Mouse (Mus musculus) embryo, embryonic 11 days (tissue): ENCODE results near the gene Hist1h3h.

Experiments used
- DNase-seq: peaks from one replicate; pipeline ENCODE4 v3.0.0-alpha.2; 2015

The Hist1h3h gene

DNA sequence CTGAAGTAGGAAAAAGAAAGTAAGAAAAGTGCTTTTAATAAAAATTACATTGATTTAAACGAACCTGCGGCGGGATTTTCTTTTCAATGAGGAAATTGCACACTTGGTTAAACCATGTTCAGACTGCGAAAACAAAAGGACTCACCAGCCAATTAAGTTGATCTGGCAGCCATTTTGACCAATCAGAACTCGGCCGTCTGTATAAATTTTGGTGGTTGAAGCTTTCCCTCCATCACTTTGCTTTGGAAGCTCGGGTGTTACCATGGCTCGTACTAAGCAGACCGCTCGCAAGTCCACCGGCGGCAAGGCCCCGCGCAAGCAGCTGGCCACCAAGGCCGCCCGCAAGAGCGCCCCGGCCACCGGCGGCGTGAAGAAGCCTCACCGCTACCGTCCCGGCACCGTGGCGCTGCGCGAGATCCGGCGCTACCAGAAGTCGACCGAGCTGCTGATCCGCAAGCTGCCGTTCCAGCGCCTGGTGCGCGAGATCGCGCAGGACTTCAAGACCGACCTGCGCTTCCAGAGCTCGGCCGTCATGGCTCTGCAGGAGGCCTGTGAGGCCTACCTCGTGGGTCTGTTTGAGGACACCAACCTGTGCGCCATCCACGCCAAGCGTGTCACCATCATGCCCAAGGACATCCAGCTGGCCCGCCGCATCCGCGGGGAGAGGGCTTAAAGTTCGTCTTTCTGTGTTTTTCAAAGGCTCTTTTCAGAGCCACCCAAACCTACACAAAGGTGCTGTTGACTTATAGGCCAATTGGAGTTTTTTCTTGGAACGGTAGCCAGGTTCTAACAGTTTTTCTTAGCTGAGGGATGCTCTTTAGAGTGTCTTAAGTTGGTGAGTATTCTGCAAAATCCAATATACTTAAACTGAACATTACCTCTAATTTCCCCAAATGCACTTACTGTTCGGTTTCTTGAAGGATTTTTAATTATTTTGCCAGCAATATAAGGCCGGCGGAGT is at the start of gene Hist1h3h:
Gene Hist1h3h (plus strand): TSS at position 263 of the 961 bp plus-strand sequence.
- peak; percentile 93 for DNase-seq

DNA sequence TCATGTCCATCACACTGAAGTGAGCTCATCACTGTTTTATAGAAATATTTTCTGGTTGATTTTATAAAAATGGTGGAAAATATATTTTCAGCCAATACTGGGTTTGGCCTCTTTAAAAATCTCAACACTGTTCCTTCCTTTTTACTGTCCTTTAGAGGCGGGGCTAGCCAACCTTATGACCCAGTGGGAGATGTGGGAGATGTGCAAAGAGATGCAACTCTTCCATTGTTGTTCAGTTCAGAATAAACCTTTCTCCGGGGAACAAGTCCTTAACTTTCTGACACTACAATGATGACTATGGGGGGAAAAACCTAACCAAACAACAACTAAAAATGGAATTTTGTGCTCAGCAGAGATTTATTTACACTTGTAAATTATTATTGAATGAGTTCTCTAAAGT is 40.2 kb upstream of the Hist1h3h start, which contains the start of gene Olfr1360:
Gene Olfr1360 (minus strand): TSS at position 101 of the 400 bp plus-strand sequence.
- DNase-seq, result no peak

DNA sequence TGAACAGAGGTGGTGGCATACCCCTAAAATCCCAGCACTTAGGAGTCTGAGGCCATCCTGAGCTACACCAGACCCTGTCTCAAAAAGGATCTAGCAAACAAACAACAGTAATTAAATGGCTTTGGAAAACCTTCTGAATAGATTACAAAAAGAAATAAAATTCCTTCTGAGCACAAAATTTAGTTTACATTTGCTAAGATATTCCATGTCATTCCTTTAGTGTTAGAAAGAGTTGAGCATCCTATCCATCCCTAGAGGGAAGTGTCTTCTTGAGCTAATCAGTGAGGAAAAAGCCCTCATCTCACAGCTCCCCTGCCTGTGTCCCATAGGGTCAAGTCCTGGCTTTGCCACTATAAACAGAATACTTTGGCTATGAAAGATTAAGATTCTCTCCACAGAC is 19.6 kb upstream of the Hist1h3h start, which contains the start of gene Olfr1359:
Gene Olfr1359 (plus strand): TSS at position 301 of the 400 bp plus-strand sequence.
- DNase-seq, result no peak

DNA sequence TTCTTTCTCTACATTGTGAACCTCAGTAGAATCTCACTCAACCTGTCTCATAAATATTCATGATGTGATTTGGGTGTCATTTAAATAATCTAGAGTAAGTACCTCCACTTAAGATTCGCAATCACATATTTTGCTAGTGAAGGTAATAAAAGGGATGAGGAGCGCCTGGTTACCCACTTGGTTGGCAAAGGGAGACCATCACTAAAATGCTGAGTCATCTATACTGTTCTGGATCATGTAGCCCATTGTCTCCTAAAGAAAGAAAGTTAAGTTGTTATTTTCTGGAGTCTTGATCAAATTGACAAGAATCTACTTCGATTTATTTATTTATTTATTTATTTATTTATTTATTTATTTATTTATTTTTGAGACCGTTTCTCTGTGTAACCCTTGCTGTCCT is 10.8 kb upstream of the Hist1h3h start:
- no peak for DNase-seq

DNA sequence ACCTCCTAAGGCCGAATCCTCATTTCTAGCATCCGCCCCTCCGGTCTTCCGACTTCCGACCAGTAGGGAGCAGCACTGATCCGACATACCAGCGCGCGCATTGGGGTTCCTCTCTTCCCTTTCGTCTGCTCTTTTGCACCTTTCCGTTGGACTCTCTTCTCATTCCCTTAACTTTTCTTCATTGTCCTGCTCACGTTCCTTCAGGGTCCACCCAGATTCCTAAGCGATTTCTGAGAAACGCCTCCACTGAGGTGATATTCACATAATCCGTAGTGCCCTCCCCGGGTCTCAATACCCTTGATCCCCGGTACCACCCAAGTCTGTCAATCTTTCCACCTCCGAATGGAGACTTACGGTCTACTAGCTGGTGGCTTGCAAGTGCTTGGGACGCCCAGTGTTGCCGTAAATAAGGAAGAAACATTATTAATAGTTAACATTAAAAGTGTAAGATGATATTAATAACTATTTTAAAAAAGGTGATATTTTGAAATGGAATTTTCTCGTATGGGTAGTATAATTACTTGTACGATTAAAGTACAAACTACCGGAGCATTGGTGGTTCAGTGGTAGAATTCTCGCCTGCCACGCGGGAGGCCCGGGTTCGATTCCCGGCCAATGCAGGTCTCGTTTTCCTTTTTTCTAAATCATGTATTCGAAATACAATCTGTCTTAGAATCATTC is 7.3 kb upstream of the Hist1h3h start:
- peak; percentile 91 for DNase-seq

DNA sequence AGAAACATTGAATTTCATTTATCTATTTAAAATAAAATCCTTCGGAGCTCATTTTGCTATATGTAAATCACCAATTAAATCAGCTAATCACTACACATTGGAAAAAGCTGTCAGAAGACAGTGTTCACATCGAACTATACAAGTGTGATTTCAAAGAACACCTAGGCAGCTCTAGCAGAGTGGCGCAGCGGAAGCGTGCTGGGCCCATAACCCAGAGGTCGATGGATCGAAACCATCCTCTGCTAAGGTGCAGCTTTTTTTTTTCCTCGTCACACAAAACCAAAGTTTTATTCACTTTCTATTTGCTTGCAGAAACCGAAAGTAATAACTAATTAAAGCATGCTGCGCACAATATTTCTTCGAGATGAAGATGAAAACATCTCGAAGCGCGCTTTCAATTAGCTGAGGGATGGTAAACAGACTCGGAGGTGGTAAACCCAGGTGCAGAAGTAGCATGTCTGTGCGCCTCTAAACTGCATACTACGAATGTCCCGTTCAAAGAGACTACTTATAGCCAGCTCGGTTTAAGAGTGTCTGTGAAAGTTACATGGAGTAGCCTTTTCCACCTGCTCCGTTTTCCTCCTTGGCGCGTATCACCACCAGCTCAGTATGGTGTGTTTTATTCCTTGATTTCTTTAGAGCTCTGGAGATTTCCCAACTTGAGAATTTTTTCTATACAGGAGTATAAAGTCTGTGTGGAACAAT is 6.5 kb upstream of the Hist1h3h start:
- DNase-seq, result peak; percentile 81

DNA sequence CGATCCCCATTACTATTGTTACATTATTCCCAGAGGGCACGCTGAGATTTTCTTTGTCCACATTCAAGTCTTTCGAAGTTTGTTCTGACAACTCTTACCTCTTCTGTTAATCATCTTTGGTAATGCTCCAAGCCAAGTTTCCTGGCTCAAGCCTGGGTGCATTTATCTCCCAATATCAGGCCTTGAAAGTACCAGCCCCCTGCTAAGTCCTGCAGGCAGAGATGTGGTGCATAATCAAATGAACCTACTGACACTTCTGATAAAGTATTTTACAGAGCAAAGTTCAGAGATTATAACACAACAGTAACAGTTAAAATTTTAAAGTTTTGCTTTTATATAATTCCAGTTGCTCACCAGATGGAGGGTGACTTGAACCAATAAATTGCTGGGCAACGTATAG is 5.8 kb upstream of the Hist1h3h start:
- no peak for DNase-seq

DNA sequence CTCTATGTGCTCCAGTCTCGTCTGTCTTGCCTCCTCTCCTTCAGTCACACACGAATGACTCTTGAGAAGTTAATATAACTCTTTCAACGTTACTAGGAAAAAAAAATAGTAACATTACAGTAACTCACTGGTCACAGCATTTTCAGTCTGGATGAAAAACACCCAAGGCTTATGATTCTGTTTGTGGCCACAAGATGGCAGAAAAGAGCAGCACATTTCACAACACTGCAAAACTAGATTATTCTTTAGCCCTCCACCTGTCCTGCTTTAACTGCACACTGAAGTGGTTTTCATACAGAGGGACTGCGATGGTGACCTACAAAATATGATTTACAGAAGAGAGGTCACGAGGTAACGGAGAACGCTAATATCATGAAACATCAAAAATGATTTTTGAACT is 2.7 kb upstream of the Hist1h3h start:
- peak; percentile 75 for DNase-seq

DNA sequence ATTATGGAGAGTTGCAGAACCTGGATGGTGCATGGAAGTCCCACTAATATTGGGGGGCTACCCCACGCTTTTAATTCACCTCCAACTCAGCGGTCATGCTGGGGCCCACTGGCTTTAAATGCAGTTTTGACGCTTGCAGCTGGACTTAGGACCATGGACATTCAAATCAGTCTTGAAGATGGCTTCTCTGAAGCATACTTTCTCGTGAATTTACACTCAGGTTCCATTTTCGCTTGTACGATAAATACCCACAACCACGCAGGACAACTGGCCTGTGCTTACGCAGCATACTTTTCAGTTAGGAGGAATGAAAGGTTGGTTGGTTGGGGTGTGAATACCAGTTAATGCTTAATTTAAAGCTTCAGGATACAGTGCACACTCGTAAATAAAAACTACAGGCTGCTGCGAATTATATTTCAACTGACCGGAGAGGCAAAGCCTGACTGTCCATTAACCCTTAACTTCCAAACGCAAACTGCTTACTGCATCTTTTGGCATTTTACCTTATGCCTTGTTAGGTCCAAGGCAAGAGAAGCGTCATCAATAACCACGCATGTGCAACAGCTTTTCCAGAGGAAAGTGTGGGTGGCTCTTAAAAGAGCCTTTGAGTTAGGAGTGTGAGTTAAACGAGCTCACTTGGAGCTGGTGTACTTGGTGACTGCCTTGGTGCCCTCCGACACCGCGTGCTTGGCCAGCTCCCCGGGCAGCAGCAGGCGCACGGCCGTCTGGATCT is 2.2 kb upstream of the Hist1h3h start:
- DNase-seq, result peak; percentile 56

DNA sequence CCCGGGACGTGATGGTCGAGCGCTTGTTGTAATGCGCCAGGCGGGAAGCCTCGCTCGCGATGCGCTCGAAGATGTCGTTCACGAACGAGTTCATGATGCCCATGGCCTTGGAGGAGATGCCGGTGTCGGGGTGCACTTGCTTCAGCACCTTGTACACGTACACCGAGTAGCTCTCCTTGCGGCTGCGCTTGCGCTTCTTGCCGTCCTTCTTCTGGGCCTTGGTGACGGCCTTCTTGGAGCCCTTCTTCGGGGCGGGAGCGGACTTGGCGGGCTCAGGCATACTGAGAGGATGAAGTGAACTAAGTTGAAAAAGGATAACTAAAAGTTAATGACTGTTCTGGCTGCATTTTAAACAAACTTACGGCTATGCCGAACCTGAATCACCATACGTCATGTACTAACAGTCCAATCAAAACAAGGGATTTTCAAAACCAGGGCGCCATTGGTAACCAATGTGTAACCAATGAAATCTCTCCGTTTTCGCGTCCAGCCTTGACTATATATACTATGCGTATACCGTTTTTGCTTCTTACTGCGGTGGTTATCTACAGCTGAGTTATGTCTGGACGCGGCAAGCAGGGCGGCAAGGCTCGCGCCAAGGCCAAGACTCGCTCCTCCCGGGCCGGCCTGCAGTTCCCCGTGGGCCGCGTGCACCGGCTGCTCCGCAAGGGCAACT is 1.5 kb upstream of the Hist1h3h start, which contains the start of the genes Hist1h2bl and Hist1h2ai:
Gene Hist1h2bl (minus strand): TSS at position 280 of the 676 bp plus-strand sequence.
Gene Hist1h2ai (plus strand): TSS at position 559 of the 676 bp plus-strand sequence.
- DNase-seq, result peak; percentile 95

DNA sequence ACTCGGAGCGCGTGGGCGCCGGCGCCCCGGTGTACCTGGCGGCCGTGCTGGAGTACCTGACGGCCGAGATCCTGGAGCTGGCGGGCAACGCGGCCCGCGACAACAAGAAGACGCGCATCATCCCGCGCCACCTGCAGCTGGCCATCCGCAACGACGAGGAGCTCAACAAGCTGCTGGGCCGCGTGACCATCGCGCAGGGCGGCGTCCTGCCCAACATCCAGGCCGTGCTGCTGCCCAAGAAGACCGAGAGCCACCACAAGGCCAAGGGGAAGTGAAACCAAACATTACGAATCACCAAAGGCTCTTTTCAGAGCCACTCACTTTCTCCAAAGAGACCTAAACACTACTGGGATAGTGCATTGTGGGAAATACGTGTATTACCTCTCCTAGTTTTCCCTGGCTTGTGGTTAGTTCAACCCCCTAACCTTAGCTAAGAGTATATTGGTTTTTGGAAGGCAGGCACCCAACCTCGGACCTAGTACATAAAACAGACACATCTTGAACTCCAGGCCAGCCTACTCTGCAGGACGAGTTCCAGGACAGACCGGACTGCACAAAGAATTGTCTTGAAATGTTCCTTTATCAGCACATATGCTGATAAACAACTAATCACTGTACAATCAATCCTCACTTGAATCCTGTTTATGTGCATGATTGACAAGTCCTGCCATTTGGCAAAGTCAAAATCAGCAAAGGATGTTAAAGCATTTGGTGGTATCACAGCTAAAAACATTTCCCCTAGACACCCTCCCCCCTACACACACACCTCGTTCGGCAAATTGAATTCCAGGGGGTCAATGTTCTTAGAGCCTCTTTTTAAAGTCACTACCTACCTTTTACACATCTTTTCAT is 693 bp upstream of the Hist1h3h start:
- peak; percentile 74 for DNase-seq

DNA sequence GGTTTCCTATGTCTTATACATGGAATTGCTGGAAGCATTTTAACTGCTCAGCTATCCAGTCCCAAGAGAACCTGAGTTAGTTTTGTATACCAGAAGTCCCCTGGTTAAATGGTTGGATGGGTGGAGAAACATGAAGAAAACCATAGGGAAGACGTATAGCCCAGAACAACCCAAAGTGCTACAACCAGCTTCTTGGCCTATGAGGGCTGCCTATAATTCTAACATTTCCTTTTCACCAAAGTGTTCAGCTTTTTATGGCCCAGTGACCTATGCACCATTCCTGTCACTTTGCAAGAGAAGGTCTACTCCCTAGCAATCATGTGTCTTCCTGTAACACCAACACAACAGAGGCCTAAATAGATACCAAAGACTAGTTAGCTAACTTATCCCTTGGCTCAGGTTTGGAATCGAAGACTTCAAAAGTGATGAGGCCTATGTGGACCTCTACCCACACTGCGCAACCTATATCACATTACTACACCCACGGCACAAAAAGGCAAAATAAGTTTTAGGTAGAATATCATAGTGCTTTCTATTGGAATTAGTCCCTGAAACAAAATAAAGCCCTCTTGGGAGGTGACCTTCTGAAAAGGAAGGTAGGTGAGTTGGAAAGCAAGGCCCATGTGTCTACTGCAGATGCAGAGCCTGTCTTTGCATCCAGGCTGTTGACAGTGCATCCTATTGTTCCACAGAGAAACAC is 1.1 kb downstream of the Hist1h3h start:
- peak; percentile 54 for DNase-seq

DNA sequence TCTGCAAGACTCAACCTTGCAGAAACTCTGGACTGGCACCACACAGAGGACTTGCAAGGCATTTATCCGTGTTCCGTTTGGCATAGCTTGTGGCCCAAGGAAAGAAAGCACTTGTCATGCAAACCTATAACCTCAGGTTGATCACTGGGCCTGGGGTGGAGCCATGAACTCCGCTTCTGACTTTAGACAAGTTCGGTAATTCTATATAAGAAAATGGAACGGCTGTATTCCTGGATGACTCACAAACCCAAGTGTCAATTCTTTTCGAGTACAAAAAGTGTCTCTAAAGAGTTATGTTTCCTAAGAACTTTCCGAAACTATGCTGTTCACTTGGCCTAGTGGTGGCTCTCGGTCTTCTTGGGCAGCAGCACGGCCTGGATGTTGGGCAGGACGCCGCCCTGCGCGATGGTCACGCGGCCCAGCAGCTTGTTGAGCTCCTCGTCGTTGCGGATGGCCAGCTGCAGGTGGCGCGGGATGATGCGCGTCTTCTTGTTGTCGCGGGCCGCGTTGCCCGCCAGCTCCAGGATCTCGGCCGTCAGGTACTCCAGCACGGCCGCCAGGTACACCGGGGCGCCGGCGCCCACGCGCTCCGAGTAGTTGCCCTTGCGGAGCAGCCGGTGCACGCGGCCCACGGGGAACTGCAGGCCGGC is 3.8 kb downstream of the Hist1h3h start:
- DNase-seq, result peak; percentile 47

DNA sequence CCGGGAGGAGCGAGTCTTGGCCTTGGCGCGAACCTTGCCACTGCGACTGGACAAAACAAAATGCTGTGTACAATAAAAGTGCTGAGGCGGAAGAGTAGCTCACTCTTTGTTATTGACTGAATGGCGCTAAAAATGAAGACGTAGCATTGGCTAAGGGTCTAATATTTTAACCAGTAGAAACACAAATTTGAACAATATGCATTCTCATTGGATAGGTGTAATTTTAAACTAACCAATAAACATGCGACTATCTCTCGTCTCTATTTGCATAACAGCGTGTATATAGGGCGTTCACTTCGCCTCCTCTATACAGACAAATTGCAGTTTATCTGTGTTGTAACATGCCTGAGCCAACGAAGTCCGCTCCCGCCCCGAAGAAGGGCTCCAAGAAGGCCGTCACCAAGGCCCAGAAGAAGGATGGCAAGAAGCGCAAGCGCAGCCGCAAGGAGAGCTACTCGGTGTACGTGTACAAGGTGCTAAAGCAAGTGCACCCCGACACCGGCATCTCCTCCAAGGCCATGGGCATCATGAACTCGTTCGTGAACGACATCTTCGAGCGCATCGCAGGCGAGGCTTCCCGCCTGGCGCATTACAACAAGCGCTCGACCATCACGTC is 4.4 kb downstream of the Hist1h3h start, which contains the start of gene Hist1h2bm:
Gene Hist1h2bm (plus strand): TSS at position 288 of the 616 bp plus-strand sequence.
- DNase-seq, result peak; percentile 93

DNA sequence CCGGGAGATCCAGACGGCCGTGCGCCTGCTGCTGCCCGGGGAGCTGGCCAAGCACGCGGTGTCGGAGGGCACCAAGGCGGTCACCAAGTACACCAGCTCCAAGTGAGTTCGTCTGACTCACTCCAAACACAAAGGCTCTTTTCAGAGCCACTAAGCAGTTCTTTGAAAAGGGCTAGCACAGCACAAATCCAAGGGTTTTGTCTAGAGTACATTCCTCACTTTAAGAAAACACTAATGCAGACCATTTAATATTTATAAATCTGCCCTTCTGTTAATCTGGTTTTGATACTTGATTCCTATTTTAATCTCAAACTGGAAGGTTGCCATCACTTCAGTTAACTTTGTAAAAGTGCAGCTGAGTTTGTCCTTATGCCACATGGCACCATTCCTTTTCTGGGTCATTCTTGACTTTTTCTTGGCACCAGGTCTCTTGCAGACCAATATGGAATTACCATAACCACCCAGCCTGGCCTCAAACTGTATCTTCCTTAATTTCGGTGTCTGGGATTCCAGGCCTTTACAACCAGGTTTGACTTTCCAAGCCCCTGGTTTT is 5.0 kb downstream of the Hist1h3h start:
- DNase-seq, result peak; percentile 63

DNA sequence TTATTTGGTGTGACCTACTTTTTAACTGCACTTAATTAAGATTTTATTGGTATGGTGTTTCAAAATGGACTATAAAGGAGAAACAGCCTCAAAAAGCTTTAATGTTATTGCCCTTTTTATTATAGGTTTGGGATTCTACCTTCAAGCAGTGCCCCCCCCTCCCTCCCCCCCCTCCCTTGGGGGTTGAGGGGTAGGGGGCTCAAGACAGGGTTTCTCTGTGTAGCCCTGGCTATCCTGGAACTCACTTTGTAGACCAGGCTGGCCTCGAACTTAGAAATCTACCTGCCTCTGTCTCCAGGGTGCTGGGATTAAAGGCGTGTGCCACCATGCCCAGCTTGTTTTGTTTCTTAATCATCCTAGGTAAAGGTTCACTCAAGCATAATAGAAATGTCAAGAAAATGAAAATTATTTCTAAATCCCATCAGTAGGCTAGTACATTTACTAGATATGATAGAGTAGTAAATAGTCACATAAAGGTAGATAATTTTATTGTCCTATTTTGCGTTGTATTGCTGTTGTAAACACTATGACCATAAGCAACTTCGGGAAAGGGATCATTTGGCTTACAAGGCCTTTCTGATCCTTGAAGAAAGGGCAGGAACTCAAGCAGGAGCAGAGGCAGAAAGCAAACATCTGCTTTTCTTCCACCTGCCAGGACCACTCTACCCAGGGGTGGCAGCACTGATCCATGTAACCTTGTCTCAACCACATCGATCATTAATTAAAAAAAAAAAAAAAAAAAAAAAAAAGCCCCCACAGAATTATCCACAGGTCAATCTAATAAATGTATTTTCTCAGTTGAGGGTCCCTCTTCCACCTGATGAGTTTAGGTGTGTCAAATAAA is 5.8 kb downstream of the Hist1h3h start:
- peak; percentile 45 for DNase-seq

DNA sequence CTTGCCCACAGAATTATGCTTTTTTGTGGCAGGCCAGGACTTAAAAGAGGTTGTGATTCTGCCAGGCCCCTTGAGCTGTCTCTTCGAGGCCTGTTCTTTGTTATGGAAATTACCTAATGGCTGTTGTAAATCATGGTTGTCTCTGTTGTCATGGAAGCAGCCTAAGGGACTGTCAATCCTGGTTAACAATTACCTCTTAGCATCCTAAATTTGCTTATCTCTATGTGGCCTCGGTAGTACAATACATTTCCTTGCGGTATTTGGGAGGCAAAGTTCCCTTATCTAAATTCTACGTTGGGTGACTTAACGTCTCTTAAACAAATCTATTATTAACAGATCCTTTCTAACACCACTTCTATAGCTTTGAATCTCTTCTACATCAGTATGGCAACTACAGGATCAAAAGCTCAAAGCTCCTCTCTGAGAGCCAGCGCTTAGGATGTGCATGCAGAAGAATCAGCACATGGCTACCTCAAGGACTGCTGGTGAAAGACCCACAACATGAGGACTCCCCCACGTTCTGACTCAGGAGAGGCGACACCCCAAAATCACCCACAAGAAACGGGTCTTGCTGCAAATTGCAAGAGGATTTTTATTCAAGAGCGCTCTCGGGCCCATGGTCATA is 10.6 kb downstream of the Hist1h3h start:
- peak; percentile 68 for DNase-seq
